Mouse (Mus musculus) forebrain, embryonic 15.5 days (tissue): ENCODE data around the gene Nol9. TPM values are rescaled to one million over a fixed set of nuclear protein-coding genes. Genes with fewer than 3 reads are reported as not detected.

Experiments
- ATAC-seq: fragments of 200-750 bp; cut with Nextera tagmentation; replicated peaks from 2 replicates; pipeline ENCODE4 v1.8.0; 2017; ENCODE audit warnings: mild to moderate bottlenecking, moderate TSS enrichment, moderate library complexity
- H3K27ac ChIP-seq: fragments of 300-500 bp; sonication (generic); replicated peaks from 2 replicates; pipeline ENCODE4 v1.5.1; 2015; ENCODE audit warnings: mild to moderate bottlenecking, inconsistent platforms
- H3K27me3 ChIP-seq: fragments of 300-500 bp; sonication (generic); 2 replicates; pipeline ENCODE4 v1.6.1; 2015; ENCODE audit warnings: inconsistent platforms
- H3K36me3 ChIP-seq: fragments of 300-500 bp; sonication (generic); 2 replicates; pipeline ENCODE4 v1.6.1; 2015; ENCODE audit warnings: mild to moderate bottlenecking, inconsistent platforms
- H3K4me1 ChIP-seq: fragments of 300-500 bp; sonication (generic); 2 replicates; pipeline ENCODE4 v1.6.1; 2015; ENCODE audit warnings: inconsistent platforms
- H3K4me2 ChIP-seq: fragments of 300-500 bp; sonication (generic); replicated peaks from 2 replicates; pipeline ENCODE4 v1.6.1; 2015; ENCODE audit warnings: mild to moderate bottlenecking, inconsistent platforms
- H3K4me3 ChIP-seq: fragments of 300-500 bp; sonication (generic); 2 replicates; pipeline ENCODE4 v1.5.1; 2015; ENCODE audit warnings: mild to moderate bottlenecking, inconsistent platforms
- H3K9ac ChIP-seq: fragments of 300-500 bp; sonication (generic); replicated peaks from 2 replicates; pipeline ENCODE4 v1.6.1; 2015; ENCODE audit warnings: mild to moderate bottlenecking, inconsistent platforms
- H3K9me3 ChIP-seq: fragments of 300-500 bp; sonication (generic); 2 replicates; pipeline ENCODE4 v1.6.1; 2016; ENCODE audit warnings: inconsistent platforms
- WGBS: fragments of 180-500 bp; shearing (Covaris S2); methylation state at CpG from one replicate; pipeline ENCODE4 v1.1.7; 2015; ENCODE audit warnings: mixed read lengths; 5-methylcytosine and 5-hydroxymethylcytosine counted together
- polyA plus RNA-seq: library from polyadenylated mRNA; unstranded; fragments of >200 nt; fragmentation: Nextera tagmentation; extraction: Ambion mirVana; gene quantifications from 2 replicates; pipeline ENCODE4 v1.2.1, GENCODE M21; 2015

Gene Nol9
- polyA plus RNA-seq, 1 experiment from 2014 or later, result 27.9 TPM

DNA sequence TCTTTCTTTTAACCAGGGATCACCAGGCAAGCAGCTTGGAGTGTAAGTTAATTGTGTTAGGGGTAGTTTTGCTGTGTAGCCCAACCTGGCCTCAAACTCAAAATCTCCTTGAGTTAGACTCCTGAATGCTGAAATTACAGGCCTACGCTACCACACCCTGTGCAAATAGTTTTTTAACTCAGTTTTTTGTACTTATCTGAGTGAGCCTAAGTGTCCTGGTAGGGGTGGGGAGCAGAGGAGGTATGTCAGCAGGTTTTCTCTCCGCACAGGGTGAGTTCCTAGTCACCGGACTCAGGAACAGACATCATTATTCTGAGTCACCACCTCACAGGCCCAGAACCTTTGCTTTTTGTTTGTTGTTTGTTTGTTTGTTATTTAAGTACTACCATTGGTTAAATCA is 37.1 kb upstream of the Nol9 start:
- Histone ChIP-seq H3K9ac (no peak overlapping the region), H3K9me3 (no peaks in the 10 kb centered on the region), H3K4me1 (peaks cover 8% of the 10 kb centered on the region), H3K4me2 (no peak overlapping the region), H3K36me3 (no peaks in the 10 kb centered on the region), H3K27ac (no peak overlapping the region), H3K4me3 (no peak overlapping the region), H3K27me3 (peaks cover 9% of the 10 kb centered on the region)
- 95% methylated on average over 3 of the region's 3 CpGs for WGBS
- no peak for ATAC-seq

DNA sequence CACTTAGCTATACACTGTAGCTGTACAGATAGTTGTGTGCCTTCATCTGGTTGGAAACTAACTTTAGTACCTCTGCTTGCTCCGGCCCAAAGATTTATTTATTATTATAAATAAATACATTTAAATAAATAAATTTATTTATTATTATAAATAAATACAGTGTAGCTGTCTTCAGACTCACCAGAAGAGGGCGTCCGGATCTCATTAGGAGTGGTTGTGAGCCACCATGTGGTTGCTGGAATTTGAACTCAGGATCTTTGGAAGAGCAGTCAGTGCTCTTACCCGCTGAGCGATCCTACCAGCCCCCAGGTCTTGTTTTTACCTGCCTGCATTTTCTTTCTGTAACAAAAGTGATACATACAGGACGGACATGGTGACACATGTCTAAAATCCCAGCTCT is 33.0 kb upstream of the Nol9 start:
- H3K27me3 ChIP-seq, result peaks cover 22% of the 10 kb centered on the region
- no peak overlapping the region for H3K27ac ChIP-seq
- no peaks in the 10 kb centered on the region for H3K36me3 ChIP-seq
- no peak overlapping the region for H3K4me3 ChIP-seq
- H3K9me3 ChIP-seq, result no peaks in the 10 kb centered on the region
- ATAC-seq, result no peak
- H3K4me1 ChIP-seq, result peaks cover 31% of the 10 kb centered on the region
- 76% methylated on average over 6 of the region's 6 CpGs for WGBS
- no peak overlapping the region for H3K9ac ChIP-seq
- H3K4me2 ChIP-seq, result no peak overlapping the region

DNA sequence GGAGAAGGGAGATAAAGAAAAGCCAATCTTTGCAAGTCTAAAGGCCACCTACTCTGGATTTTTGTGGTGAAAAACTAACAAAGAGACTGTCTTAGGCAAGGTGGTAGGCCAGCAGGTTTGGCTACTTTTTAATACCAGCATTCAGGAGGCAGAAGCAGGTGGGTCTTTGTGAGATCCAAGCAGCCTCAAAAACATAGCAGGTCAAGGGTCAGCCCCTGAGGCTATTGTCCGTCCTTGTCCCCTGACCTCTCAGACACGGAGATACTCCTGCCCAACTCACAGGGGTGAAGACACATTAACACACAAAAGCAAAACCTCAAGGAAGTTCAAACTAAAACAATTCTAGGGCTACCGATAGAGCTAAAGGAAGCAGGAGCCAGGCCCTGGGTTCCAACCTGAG is 32.3 kb upstream of the Nol9 start:
- peaks cover 31% of the 10 kb centered on the region for H3K4me1 ChIP-seq
- WGBS, result 27% methylated on average over 3 of the region's 3 CpGs
- peaks cover 22% of the 10 kb centered on the region for H3K27me3 ChIP-seq
- no peaks in the 10 kb centered on the region for H3K36me3 ChIP-seq
- no peak for ATAC-seq
- H3K27ac ChIP-seq, result no peak overlapping the region
- no peaks in the 10 kb centered on the region for H3K9me3 ChIP-seq
- no peak overlapping the region for H3K4me2 ChIP-seq
- no peak overlapping the region for H3K9ac ChIP-seq
- H3K4me3 ChIP-seq, result no peak overlapping the region

DNA sequence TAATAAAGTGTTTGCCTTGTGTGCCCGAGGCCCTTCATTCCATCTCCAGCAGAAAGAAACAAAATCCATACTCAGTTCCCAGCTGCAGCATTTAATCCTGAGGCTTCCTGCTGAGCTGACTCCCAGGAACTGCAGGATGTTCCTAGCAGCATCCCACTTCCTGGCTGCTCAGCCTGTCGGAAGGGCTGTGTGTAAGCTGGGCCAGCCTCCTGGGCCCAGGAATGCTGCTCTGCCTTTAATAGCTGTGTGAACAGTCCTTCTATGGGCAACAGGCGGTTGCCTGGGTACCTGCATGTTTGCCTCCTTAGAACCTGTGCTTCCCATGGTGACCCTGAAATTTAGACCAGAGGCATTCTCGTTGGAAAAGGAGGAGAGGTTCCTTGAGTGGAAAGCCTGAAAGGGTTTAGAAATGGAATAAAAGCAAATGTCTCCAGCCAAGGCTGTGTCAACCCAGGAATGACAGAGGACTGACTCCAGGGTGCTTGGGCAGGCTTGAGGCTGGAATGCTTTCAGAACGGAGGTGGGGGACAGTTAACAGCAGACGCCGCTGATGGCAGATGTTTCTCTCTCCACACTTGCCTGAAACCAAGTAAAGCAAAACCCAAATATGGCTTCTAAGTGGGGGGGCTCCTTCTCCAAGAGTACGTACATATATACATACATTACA is 31.5 kb upstream of the Nol9 start:
- peaks cover 22% of the 10 kb centered on the region for H3K27me3 ChIP-seq
- H3K27ac ChIP-seq, result no peak overlapping the region
- peak overlapping the region; percentile 78 for H3K4me3 ChIP-seq
- H3K36me3 ChIP-seq, result no peaks in the 10 kb centered on the region
- H3K4me2 ChIP-seq, result peak overlapping the region; percentile 94
- 4% methylated on average over 8 of the region's 8 CpGs for WGBS
- no peak for ATAC-seq
- H3K9ac ChIP-seq, result no peak overlapping the region
- H3K9me3 ChIP-seq, result no peaks in the 10 kb centered on the region
- peaks cover 31% of the 10 kb centered on the region for H3K4me1 ChIP-seq

DNA sequence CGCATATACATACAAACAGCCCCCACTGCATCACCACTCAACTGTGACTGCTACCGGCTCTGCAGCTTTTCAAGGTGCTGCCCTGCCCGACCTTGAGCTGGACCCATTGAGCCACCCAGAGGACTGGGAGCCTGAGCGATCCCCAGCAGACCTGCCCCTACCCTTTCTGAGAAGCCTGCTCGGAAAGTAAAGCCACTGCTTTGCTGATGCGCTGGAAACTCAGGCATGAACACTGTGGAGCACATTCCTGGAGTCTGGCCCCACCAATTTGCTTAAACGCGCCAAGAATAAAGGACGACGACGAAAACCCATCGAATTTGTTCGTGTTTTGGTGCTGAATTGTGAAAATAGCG is 31.0 kb upstream of the Nol9 start:
- Histone ChIP-seq H3K4me1 (peaks cover 31% of the 10 kb centered on the region), H3K9me3 (no peaks in the 10 kb centered on the region), H3K4me2 (peak overlapping the region; percentile 94), H3K9ac (peak overlapping the region; percentile 46), H3K36me3 (no peaks in the 10 kb centered on the region), H3K4me3 (peak overlapping the region; percentile 78), H3K27ac (0 out of 2 replicates have a peak overlapping the region, but pooled peaks have one; percentile 9), H3K27me3 (peaks cover 22% of the 10 kb centered on the region)
- ATAC-seq, result no peak
- 2% methylated on average over 14 of the region's 14 CpGs for WGBS

DNA sequence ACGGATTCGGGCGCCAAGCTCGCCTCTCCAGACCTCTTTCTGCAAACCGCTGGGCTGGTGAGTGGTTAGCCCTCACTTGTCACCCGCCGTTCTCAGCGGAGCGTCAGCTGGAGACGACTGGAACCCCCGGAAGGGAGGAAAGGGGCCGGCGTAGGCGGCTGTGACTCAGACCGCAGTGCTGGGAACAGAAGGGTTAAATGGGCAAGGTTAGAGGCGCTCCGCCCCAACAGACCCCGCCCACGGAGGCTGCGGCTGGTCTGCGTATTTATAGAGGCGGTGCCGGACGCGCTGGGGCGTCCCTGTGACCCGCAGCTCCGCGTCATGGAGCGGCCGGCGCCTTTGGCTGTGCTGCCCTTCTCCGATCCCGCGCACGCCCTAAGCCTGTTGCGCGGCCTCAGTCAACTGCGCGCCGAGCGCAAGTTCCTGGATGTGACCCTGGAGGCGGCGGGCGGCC is 30.5 kb upstream of the Nol9 start, which contains the start of gene Klhl21:
Gene Klhl21 (plus strand): TSS at position 182 of the 454 bp plus-strand sequence.
- H3K9me3 ChIP-seq, result no peaks in the 10 kb centered on the region
- peak within 1 kb of the TSS; percentile 62 for H3K27ac ChIP-seq
- H3K36me3 ChIP-seq, result no peaks in the 10 kb centered on the region
- H3K27me3 ChIP-seq, result peaks cover 22% of the 10 kb centered on the region
- peak within 1 kb of the TSS; percentile 78 for H3K4me3 ChIP-seq
- H3K9ac ChIP-seq, result peak within 1 kb of the TSS; percentile 46
- ATAC-seq, result peak; percentile 87
- H3K4me1 ChIP-seq, result peaks cover 31% of the 10 kb centered on the region
- under 1% methylated on average over 45 of the region's 45 CpGs for WGBS
- peak within 1 kb of the TSS; percentile 94 for H3K4me2 ChIP-seq

DNA sequence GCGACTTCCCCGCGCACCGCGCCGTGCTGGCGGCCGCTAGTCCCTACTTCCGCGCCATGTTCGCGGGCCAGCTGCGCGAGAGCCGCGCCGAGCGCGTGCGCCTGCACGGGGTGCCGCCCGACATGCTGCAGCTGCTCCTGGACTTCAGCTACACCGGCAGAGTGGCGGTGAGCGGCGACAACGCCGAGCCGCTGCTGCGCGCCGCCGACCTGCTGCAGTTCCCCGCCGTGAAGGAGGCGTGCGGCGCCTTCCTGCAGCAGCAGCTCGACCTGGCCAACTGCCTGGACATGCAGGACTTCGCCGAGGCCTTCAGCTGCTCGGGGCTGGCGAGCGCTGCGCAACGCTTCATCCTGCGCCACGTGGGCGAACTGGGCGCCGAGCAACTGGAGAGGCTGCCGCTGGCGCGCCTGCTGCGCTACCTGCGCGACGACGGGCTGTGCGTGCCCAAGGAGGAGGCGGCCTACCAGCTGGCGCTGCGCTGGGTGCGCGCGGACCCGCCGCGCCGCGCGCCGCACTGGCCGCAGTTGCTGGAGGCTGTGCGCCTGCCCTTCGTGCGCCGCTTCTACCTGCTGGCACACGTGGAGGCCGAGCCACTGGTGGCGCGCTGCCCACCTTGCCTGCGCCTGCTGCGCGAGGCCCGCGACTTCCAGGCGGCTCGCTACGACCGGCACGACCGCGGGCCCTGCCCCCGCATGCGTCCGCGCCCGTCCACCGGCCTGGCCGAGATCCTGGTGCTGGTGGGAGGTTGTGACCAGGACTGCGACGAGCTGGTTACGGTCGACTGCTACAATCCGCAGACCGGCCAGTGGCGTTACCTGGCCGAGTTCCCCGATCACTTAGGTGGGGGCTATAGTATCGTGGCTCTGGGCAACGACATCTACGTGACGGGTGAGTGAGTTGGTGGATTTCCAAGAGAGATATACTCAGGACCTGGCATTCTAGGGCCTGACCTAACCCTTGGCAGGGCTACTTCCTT is 29.8 kb upstream of the Nol9 start:
- H3K4me2 ChIP-seq, result peak overlapping the region; percentile 94
- peak overlapping the region; percentile 62 for H3K27ac ChIP-seq
- peak; percentile 79 for ATAC-seq
- H3K9me3 ChIP-seq, result no peaks in the 10 kb centered on the region
- no peaks in the 10 kb centered on the region; the same call in 1 of the 2 replicates for H3K36me3 ChIP-seq
- WGBS, result under 1% methylated on average over 115 of the region's 115 CpGs
- peak overlapping the region; percentile 78 for H3K4me3 ChIP-seq
- peaks cover 22% of the 10 kb centered on the region for H3K27me3 ChIP-seq
- H3K4me1 ChIP-seq, result peaks cover 31% of the 10 kb centered on the region
- peak overlapping the region; percentile 46 for H3K9ac ChIP-seq

DNA sequence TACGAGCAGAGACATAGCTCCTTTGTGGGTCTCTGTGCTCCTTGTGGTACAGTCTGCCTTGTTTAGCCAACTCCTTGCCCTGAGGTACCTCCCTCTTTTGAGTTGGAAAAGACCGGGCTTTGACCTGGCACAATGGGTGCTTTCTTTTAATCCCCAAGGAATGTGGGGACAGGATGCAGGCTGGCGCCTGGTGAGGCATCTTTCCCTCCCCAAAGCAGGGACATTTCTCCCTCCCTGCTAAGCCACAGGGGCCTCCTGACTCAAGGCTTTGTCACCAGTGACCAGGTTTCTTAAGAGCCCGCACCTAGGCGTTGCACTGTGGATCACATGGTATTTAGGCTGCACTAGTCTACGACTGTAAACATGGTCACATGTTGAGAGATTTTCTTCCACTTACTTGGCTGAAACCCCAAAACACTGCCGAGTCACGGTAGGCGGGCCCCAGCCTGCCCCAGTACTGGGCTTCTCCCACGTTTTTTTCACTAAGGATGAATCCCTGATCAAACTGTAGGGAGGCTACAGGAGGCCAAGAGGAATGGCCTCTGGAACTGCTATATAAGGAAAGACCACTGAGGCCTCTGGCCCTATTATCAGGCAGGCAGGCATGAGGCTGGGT is 28.9 kb upstream of the Nol9 start:
- no peak for ATAC-seq
- Histone ChIP-seq H3K36me3 (no peaks in the 10 kb centered on the region; the same call in 1 of the 2 replicates), H3K9ac (peak overlapping the region; percentile 46), H3K4me2 (peak overlapping the region; percentile 94), H3K4me3 (peak overlapping the region; percentile 78), H3K9me3 (no peaks in the 10 kb centered on the region), H3K27ac (no peak overlapping the region), H3K4me1 (peaks cover 31% of the 10 kb centered on the region), H3K27me3 (peaks cover 22% of the 10 kb centered on the region)
- 3% methylated on average over 10 of the region's 10 CpGs for WGBS

DNA sequence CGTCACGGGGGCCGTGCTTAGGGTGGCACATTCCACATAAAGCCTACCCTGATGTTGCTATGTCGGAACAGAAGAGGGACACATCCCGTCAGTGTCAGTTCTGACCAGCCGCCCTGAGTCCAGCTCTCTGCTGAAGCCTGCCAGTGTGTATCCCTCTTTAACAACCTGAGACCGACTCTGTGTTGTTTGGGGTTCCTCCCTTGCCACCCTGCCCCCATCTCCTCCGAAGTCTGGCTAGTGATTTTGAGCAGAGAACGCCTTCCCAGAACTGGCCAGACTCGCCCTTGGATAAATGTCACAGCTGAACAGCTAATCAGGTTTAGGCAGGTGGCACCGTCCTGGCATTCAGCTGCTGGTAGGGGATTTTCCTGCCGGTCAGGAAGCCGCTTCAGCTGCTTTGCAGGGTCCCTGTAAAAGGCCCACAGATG is 28.4 kb upstream of the Nol9 start:
- Histone ChIP-seq H3K27ac (no peak overlapping the region), H3K4me1 (peaks cover 31% of the 10 kb centered on the region), H3K27me3 (peaks cover 22% of the 10 kb centered on the region), H3K4me3 (peak overlapping the region; percentile 78), H3K9ac (no peak overlapping the region), H3K9me3 (no peaks in the 10 kb centered on the region), H3K4me2 (peak overlapping the region; percentile 94), H3K36me3 (peaks cover 3% of the 10 kb centered on the region; the same call in 1 of the 2 replicates)
- ATAC-seq, result no peak
- 9% methylated on average over 13 of the region's 13 CpGs for WGBS

DNA sequence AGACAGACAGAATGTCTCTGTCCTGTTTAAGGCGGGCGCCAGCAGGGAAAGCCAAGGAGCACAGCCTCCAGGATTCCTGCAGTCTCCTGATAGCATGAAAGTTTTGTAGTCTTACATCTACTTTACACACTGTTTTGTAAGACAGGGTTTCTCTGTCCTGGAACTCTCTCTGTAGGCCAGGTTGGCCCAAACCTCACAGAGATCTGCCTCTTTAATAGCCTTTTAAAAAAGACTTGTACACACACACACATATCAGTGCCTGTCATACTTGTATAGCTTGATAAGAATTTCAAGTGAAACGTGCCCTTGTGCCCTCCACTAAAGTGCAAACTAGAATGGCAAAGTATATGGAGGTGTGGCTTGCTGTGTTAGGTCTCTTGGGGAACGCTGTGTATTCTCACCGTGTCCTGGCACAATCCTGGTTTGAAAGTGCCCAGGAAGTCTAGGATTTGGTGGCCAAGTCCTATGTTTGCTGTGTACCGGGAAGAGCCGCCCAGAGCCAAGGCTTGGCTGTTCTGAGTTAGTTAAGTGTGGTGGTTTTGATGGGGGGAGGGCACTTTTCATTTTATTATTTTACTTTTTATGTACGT is 27.9 kb upstream of the Nol9 start:
- Histone ChIP-seq H3K9me3 (no peaks in the 10 kb centered on the region), H3K27me3 (peaks cover 21% of the 10 kb centered on the region), H3K9ac (no peak overlapping the region), H3K27ac (no peak overlapping the region), H3K4me3 (no peak overlapping the region), H3K4me2 (peak overlapping the region; percentile 94), H3K36me3 (peaks cover 3% of the 10 kb centered on the region; the same call in 1 of the 2 replicates), H3K4me1 (peaks cover 31% of the 10 kb centered on the region)
- no peak for ATAC-seq
- WGBS, result 75% methylated on average over 8 of the region's 8 CpGs

DNA sequence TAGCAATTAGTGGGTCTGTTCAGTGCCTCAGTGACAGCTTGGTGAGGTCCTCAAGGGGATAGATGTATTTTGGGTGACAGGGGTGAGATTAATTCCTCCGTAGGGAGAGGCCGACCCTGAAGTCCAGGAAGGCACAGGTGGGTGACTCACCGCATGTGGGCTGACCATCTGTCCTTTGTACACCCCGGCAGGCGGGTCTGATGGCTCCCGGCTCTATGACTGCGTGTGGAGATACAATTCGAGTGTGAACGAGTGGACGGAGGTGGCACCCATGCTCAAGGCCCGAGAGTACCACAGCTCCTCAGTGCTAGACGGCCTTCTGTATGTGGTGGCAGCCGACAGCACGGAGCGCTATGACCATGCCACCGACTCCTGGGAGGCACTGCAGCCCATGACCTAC is 27.0 kb upstream of the Nol9 start:
- peaks cover 3% of the 10 kb centered on the region; the same call in 1 of the 2 replicates for H3K36me3 ChIP-seq
- no peak overlapping the region for H3K27ac ChIP-seq
- peaks cover 13% of the 10 kb centered on the region for H3K27me3 ChIP-seq
- peaks cover 31% of the 10 kb centered on the region for H3K4me1 ChIP-seq
- ATAC-seq, result no peak
- no peak overlapping the region for H3K9ac ChIP-seq
- WGBS, result 95% methylated on average over 16 of the region's 16 CpGs
- no peak overlapping the region for H3K4me3 ChIP-seq
- H3K4me2 ChIP-seq, result no peak overlapping the region
- H3K9me3 ChIP-seq, result no peaks in the 10 kb centered on the region
